Mouse (Mus musculus): ENCODE data around the gene Nfia. TPM values are rescaled to one million over a fixed set of nuclear protein-coding genes. Genes with fewer than 3 reads are reported as not detected.

Gene Nfia
- total RNA-seq, 2 experiments from 2014 or later: 134 to 149 TPM

DNA sequence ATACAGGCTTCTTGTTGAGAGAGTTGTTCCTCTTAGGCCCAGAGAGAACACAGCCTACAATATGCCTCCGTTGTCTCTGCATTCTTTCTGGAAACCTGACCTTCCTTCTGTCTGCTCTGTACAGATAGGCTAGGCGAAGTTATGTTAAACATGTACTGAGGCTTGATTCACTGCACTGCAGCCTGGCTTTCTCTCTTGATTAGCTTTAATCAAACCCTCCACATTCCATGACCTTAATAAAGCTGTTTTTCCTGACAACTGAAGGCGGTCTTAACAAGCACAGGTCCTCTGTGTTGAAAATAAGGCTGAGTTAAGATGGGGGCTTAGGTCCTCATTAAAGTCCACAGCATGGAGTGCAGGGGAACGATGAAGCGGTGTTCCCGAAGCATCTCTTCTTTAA lies 54.6 kb downstream of the Nfia start:
- intact Hi-C loops (cut with DNase I): no loop called here
- no peak for DNase-seq (ENCODE audit: low spot score)

GRCm38 (mm10) chr4:97828579-97828978 lies 56.0 kb downstream of the Nfia start:
- intact Hi-C loops (cut with DNase I): no loop called here
- no peak for DNase-seq (ENCODE audit: low spot score)

DNA sequence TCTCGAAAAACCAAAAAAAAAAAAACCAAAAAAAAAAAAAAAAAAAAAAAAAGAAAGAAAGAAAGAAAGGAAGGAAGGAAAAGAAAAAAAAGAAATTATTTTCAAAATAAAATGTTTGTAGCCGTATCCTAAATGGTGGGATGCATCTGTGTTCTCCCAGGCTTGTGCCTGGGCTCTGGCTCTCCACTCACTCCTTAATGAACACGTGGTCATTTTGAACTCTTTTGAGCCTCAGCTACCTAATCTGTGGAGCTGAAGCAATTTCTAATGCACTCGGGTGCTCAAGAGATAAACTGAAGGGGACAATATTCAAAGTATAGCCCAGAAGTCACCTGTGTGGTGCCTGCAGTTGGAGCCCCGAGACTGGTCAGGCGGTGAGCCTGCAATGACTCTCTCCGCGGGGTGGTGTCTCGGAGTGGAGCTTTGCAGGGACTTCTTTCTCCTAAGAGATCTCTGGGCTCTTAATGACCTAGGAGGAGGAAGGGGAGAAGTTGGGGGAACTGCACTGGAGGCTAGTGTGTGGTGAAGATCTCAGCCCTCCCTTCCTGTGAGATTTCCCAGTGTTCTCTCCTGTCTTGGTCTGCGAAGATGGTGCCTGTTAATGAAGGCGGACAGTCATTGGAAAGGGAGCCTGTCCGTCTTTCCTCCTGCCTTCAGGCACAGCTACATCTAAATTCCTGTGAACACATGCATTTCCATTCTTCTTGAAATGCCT lies 57.0 kb downstream of the Nfia start:
- intact Hi-C loops (cut with DNase I): no loop called here
- no peak for DNase-seq (ENCODE audit: low spot score)

DNA sequence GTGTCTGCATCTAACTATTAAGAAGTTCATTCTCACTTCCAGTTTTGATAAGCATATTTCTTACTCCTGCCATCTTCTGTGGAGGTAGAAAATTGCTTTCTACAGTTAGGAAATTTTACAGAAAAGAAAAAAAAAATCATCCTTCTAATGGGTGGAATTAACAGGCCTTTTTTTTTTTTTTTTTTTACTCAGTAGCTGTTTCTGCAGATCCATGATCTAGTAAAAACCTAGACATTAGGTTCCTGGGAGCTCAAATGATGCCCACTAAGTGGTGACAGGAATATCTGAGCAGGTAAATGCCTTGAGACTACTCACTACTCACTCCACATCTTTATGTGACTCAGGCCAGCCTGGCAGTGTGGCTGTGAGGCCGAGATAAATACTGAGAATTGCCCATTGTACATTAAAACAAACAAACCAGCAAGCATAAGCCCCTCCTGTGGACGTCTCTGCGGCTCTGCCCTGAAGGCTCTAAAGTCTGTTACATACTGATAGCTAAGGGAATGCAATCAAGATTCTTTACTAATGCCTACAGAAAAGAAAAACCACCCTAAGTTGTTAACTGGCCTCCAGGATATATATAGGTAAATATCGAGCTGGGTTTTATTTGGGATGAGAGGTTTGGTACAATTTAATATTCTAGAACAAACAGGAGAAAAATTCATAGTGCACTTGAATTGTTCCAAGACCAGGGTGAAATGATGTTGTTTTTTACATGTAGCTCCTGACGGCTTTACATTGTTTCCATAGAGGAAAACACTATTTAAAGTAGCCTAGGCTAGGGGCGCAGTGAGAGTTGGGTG lies 57.7 kb downstream of the Nfia start:
- DNase-seq (ENCODE audit: low spot score): no peak
- intact Hi-C loops (cut with DNase I): no loop called here

DNA sequence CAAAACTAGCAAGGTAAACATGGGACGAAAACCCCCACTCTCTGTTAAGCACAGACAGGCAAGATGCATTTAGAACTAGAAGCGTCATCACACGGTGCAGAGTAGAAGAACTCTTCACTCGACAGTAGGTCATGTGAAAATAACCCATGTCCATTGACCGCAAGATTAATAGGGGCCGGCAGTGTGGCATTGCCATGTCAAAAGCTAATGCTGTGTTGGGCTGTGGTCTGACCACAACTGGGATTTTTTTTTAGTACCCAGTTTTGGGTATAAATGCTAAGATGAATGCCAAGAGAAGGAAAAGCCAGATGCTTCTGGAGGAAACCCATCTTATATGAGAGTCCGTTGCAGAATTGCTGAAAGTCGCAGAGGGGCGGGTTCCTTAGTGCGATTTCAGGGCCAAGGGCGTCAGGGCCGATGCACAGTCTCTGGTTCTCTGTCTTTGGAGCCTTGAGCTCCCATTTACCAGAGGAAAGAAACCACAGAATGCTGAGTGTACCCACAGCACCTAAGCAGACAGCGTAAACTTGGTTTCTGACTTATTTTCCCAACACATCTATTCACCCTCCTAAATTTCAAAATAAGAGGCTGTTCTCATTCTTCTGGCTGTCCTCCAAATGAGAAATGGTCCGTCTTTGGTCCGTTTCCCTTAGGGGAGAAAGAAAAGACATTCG lies 58.5 kb downstream of the Nfia start:
- intact Hi-C loops (cut with DNase I): no loop called here

GRCm38 (mm10) chr4:97831611-97832278 lies 59.2 kb downstream of the Nfia start:
- intact Hi-C loops (cut with DNase I): no loop called here
- no peak for DNase-seq (ENCODE audit: low spot score)

More for the DNA sequence above, 58.5 kb downstream of the Nfia start:
- no peak for DNase-seq (ENCODE audit: low spot score)

GRCm38 (mm10) chr4:97832279-97832640 lies 59.7 kb downstream of the Nfia start:
- intact Hi-C loops (cut with DNase I): no loop called here

GRCm38 (mm10) chr4:97836812-97837211 lies 64.3 kb downstream of the Nfia start:
- DNase-seq (ENCODE audit: low spot score): no peak
- intact Hi-C loops (cut with DNase I): no loop called here

More at GRCm38 (mm10) chr4:97832279-97832640, 59.7 kb downstream of the Nfia start:
- DNase-seq (ENCODE audit: low spot score): no peak

- intact Hi-C loops (cut with DNase I): no loop called here
These were observed 65.2 kb downstream of the Nfia start for GRCm38 (mm10) chr4:97837724-97838123.

DNA sequence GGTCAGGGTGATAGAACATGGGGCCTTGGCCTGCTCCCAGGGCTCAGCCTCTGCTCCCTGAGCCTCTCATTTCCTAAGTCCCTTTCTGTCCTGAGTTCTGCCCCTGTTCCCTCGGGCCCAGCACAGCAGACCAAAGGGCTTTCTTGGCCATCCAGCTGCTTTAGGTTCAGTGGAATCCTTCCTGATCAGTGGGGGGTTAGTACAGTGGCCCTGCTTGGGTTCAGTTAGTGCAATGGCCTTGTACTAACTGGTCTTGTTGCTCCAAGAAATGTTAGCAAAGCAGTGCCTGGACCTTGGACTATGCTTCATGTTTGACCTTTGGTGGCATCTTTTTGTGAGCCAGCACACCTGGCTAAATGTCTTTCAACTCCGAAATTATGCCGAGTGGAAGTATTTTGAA lies 66.1 kb downstream of the Nfia start:
- intact Hi-C loops (cut with DNase I): no loop called here
- no peak for DNase-seq (ENCODE audit: low spot score)

More at GRCm38 (mm10) chr4:97837724-97838123, 65.2 kb downstream of the Nfia start:
- DNase-seq (ENCODE audit: low spot score): no peak

- intact Hi-C loops (cut with DNase I): no loop called here
- DNase-seq (ENCODE audit: low spot score): no peak
These were observed 67.0 kb downstream of the Nfia start for GRCm38 (mm10) chr4:97839406-97840101.

GRCm38 (mm10) chr4:97840227-97841062 lies 67.9 kb downstream of the Nfia start:
- no peak for DNase-seq (ENCODE audit: low spot score)
- intact Hi-C loops (cut with DNase I): no loop called here

DNA sequence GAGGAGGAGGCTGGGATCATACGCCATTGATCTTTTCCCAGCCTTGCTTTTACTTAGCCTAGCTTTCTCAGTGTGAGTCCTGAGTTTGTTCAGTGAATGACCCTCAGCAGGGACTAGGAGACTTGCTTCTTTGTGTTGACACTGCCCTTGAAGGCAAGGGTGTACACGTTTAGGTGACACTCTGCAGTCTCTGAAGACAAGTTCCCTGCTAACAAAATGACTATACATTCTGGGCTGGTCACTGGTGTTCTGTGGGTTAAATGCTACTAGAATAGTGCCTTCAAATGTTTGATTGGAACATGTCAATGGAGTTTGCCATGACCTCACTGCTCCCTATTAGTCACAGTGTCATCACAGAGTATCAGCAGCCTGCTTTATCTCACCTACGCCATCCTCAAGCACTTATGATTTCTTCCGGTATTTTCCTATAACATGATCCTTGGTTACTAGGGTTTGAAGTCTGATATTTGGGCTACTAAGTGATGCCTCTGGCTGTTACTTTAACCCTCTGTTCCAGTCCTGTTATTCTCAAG lies 68.6 kb downstream of the Nfia start:
- intact Hi-C loops (cut with DNase I): no loop called here

DNA sequence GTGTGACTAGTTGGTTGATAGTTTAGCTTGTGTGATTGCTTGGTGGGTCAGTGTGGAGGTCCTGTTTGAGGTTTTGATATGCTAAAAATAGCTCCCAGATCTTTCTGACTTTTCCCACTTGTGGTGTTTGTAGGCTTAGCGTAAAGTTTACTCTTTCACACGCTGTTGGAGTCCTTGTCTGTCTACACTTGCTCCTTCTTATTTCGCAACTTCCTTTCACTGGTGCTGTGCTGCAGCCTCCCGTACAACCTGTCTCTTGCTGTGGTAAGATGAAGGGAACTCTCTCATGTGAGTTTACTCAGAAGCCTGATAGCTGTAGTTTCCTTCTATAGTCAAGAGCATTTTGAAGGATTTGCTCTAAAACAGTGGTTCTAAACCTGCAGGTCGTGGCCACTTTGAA lies 69.2 kb downstream of the Nfia start:
- no peak for DNase-seq (ENCODE audit: low spot score)

More for the DNA sequence above, 68.6 kb downstream of the Nfia start:
- no peak for DNase-seq (ENCODE audit: low spot score)

GRCm38 (mm10) chr4:97843981-97844690 lies 71.6 kb downstream of the Nfia start:
- intact Hi-C loops (cut with DNase I): no loop called here

More for the DNA sequence above, 69.2 kb downstream of the Nfia start:
- intact Hi-C loops (cut with DNase I): no loop called here

DNA sequence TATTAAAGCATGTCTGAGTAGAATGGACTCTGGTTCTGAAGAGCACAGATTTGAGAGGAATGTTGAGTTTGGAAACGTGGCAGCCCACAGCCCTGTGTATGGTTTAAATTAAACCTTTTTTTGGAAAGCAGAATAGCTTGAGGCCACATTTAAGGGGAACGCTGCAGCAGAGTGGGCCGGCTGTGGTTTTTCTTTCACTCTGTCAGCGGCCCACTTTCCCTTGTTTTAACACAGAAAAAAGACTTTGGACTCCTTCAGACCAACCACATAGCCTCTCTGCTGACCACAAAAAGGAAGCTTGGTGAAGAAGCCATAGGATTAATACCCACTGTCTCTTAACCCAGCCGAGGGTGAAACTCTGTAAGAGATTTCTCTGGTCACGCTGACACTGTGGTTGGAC lies 72.4 kb downstream of the Nfia start:
- intact Hi-C loops (cut with DNase I): no loop called here
- DNase-seq (ENCODE audit: low spot score): no peak

More at GRCm38 (mm10) chr4:97843981-97844690, 71.6 kb downstream of the Nfia start:
- DNase-seq (ENCODE audit: low spot score): no peak

- DNase-seq (ENCODE audit: low spot score): no peak
These were observed 75.1 kb downstream of the Nfia start for GRCm38 (mm10) chr4:97847653-97848052.

GRCm38 (mm10) chr4:97850991-97851390 lies 78.5 kb downstream of the Nfia start:
- DNase-seq (ENCODE audit: low spot score): no peak
- intact Hi-C loops (cut with DNase I): no loop called here

More at GRCm38 (mm10) chr4:97847653-97848052, 75.1 kb downstream of the Nfia start:
- intact Hi-C loops (cut with DNase I): no loop called here

All from heart, postnatal 25 days (tissue).